Mouse (Mus musculus) cerebellum, postnatal 14 days (tissue): ENCODE measurements around the gene Gcdh.
"Not testable (repeated sequence)": the region's sequence is repeated elsewhere in the genome, so short reads cannot be mapped to it uniquely, and the experiment has no call there.

Source experiments
- DNase-seq, 2 experiments: peaks; one replicate each; pipeline ENCODE4 v3.0.0; 2021; ENCODE audit warnings: mixed read lengths in 2 of 2

The Gcdh gene

DNA sequence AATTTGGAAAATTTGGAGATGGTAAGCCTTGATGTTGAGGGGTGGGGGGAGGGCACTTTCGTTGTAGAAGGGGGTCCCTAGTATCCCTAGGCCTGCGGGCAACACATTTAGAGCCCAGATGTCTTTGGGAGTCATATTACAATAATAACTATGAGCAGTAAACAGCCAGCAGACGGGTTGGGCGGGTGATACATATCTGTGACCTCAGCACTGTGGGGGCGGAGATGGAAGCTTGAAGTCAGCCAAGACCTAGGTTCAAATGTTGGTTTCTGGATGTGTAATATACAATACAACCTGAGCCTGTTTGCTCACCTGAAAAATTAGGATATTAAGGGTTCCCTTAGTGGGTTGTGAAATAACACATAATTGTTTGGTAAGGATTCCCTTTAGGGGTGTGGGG lies 16.2 kb upstream of the Gcdh start:
- DNase-seq: no peak

- DNase-seq: no peak
Measured at GRCm38 (mm10) chr8:84909162-84909767, 15.5 kb upstream of the Gcdh start.

GRCm38 (mm10) chr8:84908421-84909161 lies 14.9 kb upstream of the Gcdh start, which contains the start of gene Dnase2a:
Dnase2a (plus strand) TSS chr8:84908560.
- peak; percentile 80 to 88 for DNase-seq

DNA sequence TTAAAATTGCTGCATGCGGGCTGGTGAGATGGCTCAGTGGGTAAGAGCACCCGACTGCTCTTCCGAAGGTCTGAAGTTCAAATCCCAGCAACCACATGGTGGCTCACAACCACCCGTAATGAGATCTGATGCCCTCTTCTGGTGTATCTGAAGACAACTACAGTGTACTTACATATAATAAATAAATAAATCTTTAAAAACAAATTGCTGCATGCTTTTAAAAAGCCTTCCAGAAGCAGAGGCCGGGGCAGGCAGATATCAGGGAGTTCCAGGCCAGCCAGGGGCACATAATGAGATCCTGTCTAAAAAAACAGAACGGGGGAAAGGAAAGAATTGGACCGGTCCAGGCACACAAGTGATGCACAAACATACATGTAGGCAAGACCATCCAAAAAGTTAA lies 14.3 kb upstream of the Gcdh start:
- not testable (repeated sequence) for DNase-seq

- no peak for DNase-seq
Measured at GRCm38 (mm10) chr8:84907493-84907892, 13.8 kb upstream of the Gcdh start.

GRCm38 (mm10) chr8:84907037-84907436 lies 13.3 kb upstream of the Gcdh start:
- no peak for DNase-seq

DNA sequence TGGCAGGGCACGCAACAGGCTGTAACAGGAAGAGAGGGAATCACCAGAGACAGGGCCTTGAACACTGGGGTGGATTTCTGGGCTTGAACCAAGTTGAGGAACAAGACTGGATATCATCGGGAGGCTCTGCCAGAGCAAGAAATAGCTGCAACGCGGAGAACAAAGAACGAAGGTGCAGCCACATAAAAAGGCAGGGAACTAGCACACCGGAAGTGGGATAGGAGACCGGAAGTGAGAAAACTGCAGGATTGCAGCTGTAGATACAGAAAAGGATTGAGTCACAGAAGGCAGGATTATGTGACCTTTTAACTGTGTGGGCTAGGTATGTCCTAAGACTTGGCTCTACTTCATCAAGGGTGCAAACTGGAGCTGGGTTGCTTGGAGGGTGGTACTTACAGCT lies 10.6 kb upstream of the Gcdh start:
- DNase-seq: no peak

GRCm38 (mm10) chr8:84902920-84903661 lies 9.4 kb upstream of the Gcdh start:
- DNase-seq: peak; percentile 99

DNA sequence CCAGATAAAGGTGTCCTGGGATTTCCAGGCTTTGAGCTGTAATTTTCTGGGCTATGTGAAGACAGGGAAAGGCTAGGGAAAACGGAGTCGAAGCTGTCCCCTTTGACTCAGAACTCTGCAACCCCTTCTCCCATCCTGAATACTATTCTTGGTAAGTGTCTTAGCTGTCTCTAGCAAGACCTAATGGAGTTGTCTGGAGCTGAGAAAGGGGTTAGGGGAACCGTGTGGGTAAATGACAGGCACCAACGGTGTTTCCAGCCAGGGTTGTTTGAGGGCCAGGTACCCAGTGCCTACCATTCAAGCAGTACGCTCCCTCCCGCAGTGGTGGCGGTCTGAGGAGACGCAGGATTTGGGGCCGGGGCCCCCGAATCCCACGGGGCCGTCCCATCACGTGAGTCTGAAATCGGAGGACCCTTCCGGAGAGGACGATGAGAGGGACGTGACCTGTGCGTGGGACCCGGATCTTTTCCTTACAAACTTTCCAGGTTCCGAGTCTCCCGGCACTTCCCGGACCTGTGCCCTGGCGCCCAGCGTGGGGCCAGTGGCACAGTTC lies 8.7 kb upstream of the Gcdh start:
- DNase-seq: no peak

DNA sequence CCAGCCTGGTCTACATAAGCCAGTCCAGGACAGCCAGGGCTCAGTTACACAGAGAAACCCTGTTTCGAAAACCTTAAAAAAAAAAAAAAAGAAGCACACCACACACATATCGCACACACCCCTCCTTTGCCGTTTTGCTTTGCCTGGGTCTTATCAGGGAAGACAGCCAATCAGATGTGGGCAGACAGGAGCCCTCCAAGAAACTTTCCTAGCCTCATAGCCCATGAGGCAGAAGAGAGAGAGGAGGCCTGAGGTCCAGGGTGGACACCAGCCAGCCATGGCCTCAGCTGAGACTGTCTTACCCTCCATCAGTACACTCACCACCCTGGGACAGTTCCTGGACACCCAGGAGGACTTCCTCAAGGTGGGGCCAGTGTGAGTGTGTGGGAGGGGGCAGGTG lies 8.0 kb upstream of the Gcdh start, which contains the start of gene Klf1:
Gene Klf1 (plus strand): TSS at position 177 of the 400 bp plus-strand sequence.
- no peak for DNase-seq

DNA sequence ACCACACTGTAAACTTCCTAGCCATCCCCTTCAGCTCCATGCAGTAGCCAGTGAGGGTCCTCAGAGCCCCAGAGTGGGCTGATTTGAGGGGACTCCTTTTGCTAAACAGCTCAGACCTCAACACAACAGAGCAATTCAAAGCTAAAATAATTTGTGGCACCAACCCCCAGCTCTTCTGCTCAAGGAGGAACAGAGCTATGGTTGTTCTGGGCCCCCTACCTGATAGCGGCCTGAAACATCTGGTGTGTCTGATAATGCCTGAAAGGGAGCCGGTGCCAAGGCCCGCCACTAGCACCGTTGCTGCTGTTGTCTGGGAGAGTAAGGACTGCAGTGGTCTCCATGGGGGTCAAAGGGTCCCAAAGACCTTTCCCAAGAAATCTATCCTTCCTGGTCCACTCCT lies 7.3 kb upstream of the Gcdh start:
- DNase-seq: no peak

DNA sequence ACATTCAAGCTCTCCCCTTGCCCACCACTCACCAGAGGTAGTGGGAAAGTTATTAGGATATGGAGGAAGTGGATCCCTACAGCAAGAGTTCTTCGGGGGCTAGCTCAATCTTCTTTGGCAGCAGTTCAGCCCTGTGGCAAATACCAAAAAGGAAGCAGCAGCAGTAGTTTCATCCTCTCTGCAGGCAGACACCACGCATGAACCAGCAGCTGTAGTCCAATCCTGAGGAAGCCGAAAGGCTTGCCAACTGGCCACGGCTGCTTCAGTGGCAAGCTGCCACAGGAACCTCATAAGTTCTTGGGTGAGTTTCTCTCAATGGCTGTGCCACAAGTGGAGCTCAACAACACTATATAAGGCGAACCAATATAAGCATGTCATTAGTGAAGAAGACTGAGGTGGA lies 2.2 kb upstream of the Gcdh start:
- no peak for DNase-seq

GRCm38 (mm10) chr8:84892993-84893708 lies 570 bp downstream of the Gcdh start:
- DNase-seq: no peak

DNA sequence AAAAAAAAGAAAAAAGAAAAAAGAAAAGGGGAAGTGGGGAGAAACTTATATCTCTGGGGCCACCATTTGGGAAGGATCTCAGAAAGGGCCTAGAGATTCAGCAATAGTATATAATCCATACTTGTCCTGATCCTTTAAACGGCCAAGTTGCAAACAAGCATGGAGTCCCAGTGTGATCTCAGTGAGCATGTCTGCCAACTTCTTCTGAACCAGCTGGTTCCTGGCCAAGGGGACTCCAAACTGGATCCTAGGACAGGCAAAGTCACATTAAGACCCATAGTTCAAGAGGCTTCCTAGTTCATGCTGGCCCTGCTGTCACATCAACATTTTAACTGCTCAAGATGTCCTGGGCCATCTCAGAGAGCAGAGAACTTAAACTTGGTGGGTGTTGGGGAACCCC lies 4.6 kb downstream of the Gcdh start:
- no peak for DNase-seq

- DNase-seq: no peak
Measured at GRCm38 (mm10) chr8:84888280-84888679, 5.4 kb downstream of the Gcdh start.

- no peak for DNase-seq
Measured at GRCm38 (mm10) chr8:84884728-84885127, 9.0 kb downstream of the Gcdh start.

DNA sequence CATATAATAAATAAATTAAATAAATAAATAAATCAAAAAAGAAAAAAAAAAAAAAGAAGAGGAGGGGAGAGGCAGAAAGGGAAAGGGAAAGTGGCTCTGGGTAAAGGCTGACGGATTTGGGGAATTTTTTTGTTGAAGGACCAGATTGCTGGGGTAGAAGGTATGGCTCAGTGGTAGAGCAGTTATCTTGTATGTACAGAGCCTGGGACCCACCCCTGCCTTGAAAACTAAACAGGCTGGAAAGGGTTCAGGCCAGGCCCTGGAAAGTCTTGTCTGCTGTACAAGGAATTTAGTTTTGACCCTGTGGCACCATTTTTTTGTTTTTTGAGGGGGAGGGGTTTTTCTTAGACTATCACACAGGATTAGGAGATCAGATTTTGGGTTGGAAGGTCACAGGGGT lies 14.8 kb downstream of the Gcdh start:
- DNase-seq: no peak

DNA sequence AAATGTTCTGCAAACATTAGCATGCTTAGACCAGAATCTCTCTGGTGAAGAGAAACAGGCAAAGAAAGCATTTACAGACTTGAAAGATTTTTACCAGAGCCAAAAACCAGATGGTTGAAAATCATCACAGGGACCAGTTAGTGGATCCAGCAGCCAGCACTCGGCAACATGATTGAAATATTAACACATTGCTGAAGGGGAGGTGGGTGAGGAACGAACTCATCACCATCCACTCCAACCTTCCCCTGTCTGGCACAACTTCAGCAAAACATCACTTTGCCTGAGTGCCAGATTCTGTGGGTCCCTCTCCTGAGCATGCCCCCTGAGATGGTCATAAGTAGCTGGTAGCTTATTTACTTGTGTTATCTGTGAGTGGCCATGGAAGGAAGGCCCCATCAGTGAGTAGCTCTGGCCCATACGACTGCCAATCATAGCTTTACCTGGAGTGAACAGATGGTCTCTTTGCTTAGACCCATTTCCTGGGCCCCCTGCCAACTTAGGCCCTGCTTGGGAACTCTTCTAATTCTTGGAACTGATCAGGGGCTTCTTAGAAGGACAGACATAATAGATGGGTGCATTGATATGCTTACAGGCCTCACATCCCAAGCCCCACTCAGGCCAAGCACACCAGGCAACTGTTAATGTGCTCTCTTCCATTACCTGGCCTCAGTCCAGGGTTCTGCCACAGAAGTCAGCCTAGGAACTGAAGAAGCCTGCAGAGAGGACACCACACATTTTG lies 16.3 kb downstream of the Gcdh start:
- peak; percentile 94 to 95 for DNase-seq

- no peak for DNase-seq
Measured at GRCm38 (mm10) chr8:84874339-84874738, 19.4 kb downstream of the Gcdh start.

DNA sequence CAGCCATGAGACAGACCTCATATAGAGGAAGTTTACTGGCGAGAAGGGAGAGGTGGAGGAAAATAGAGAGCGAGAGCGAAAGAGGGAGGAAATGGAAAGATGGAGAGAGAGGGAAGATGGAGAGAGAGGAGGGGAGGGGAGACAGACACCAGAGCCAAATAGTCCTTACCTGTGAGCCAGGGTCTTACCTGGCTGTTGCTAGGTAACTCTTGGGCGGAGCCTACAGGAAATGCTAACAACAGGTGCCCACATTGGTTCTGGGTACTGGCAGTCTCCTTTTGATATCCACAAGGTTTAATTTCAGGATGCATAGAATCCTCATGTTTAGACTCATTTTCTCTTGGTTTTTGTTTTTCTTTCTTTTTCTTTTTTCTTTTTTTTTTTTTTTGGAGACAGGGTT lies 20.7 kb downstream of the Gcdh start:
- no peak for DNase-seq

DNA sequence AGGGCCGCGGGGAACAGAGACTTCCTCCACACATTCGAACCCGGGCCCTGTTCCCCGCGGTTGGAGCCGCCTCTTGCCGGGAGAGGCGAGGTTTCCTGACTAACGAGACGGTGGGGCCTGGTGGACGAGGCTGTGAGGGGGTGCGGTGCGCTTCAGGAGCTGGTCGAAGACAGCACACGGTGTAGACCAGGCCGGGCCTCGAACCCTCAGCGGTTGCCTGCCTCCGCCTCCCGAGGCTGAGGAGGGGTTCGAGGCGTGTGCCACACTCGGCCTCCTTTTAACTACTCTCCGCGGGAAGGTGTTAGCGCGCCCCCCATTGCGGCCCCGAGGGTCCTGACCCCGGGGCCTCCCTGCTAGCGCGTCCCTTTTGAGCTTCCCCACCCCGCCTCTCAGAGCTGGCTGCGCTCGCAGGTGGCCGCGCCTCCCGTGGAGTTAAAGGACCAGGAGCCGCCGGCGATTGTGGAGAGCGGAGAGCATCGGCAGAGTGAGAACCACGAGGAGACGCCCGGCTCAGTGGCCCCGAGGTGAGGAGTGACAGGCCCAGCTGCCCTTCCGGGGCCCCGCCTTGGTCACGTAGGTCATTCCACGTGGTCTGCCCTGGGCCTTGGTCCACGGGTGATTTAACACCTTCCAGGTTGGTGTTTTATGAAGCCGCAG lies 21.3 kb downstream of the Gcdh start:
- DNase-seq: peak; percentile 29 to 48
